Mouse (Mus musculus) embryo, embryonic 11 days (tissue): ENCODE results near the gene Pias1.
"Not testable (repeated sequence)": the region's sequence is repeated elsewhere in the genome, so short reads cannot be mapped to it uniquely, and the experiment has no call there.

Experiments used
- DNase-seq: peaks from one replicate; pipeline ENCODE4 v3.0.0-alpha.2; 2015

The Pias1 gene

GRCm38 (mm10) chr9:62935854-62936253, 51.9 kb downstream of the Pias1 start:
- DNase-seq: peak; percentile 20

- DNase-seq: no peak
Observed at GRCm38 (mm10) chr9:62934700-62935400, 52.9 kb downstream of the Pias1 start.

- no peak for DNase-seq
Observed at GRCm38 (mm10) chr9:62932575-62933339, 55.0 kb downstream of the Pias1 start.

GRCm38 (mm10) chr9:62924886-62925610, 62.7 kb downstream of the Pias1 start:
- DNase-seq: no peak

- DNase-seq: peak; percentile 6
Observed at GRCm38 (mm10) chr9:62920877-62921276, 66.8 kb downstream of the Pias1 start.

- no peak for DNase-seq
Observed at GRCm38 (mm10) chr9:62917059-62917458, 70.7 kb downstream of the Pias1 start.

GRCm38 (mm10) chr9:62913390-62914069, 74.2 kb downstream of the Pias1 start:
- no peak for DNase-seq

- no peak for DNase-seq
Observed at GRCm38 (mm10) chr9:62905039-62905438, 82.7 kb downstream of the Pias1 start.

GRCm38 (mm10) chr9:62903841-62904240, 83.9 kb downstream of the Pias1 start:
- no peak for DNase-seq

- peak; percentile 54 for DNase-seq
Observed at GRCm38 (mm10) chr9:62901736-62902135, 86.0 kb downstream of the Pias1 start.

- no peak for DNase-seq
Observed at GRCm38 (mm10) chr9:62894486-62894885, 93.2 kb downstream of the Pias1 start.

GRCm38 (mm10) chr9:62881871-62882270, 105.9 kb downstream of the Pias1 start:
- no peak for DNase-seq

- DNase-seq: no peak
Observed at GRCm38 (mm10) chr9:62877825-62878224, 109.9 kb downstream of the Pias1 start.

- DNase-seq: no peak
Observed at GRCm38 (mm10) chr9:62876966-62877616, 110.6 kb downstream of the Pias1 start.

- no peak for DNase-seq
Observed at GRCm38 (mm10) chr9:62870728-62871127, 117.0 kb downstream of the Pias1 start.

GRCm38 (mm10) chr9:62869236-62869635, 118.5 kb downstream of the Pias1 start:
- not testable (repeated sequence) for DNase-seq

- DNase-seq: no peak
Observed at GRCm38 (mm10) chr9:62860866-62861265, 126.9 kb downstream of the Pias1 start.

GRCm38 (mm10) chr9:62860102-62860501, 127.6 kb downstream of the Pias1 start:
- DNase-seq: not testable (repeated sequence)

- DNase-seq: peak; percentile 57
Observed at GRCm38 (mm10) chr9:62858266-62859019, 129.3 kb downstream of the Pias1 start.

- peak; percentile 71 for DNase-seq
Observed at GRCm38 (mm10) chr9:62857719-62858261, 129.9 kb downstream of the Pias1 start, which contains the start of gene Calml4. Calml4 (plus strand) TSS chr9:62858080.

GRCm38 (mm10) chr9:62857216-62857615, 130.5 kb downstream of the Pias1 start:
- DNase-seq: no peak
